Mouse (Mus musculus) liver, adult 2 months (tissue): ENCODE data around the gene Hs1bp3. TPM values are rescaled to one million over a fixed set of nuclear protein-coding genes. Genes with fewer than 3 reads are reported as not detected.

Experiments
- DNase-seq: peaks from one replicate; pipeline ENCODE4 v3.0.0-alpha.2; 2011; ENCODE audit warnings: low read depth, low spot score; ENCODE audit errors: extremely low read depth
- H3K27ac ChIP-seq: fragments of 200-500 bp; replicated peaks from 2 replicates; pipeline ENCODE4 v1.5.1; 2012; ENCODE audit warnings: low read depth, mild to moderate bottlenecking, control low read depth, inconsistent platforms, low read length; ENCODE audit not compliant: insufficient read depth
- H3K27me3 ChIP-seq: fragments of 200-500 bp; 2 replicates; pipeline ENCODE4 v1.6.1; 2012; ENCODE audit warnings: mild to moderate bottlenecking, moderate library complexity, low read length, inconsistent platforms; ENCODE audit not compliant: control insufficient read depth, insufficient read depth
- H3K36me3 ChIP-seq: fragments of 200-500 bp; 2 replicates; pipeline ENCODE4 v1.6.1; 2012; ENCODE audit warnings: low read length, inconsistent platforms; ENCODE audit not compliant: control insufficient read depth, insufficient read depth
- H3K4me1 ChIP-seq: fragments of 200-500 bp; 2 replicates; pipeline ENCODE4 v1.6.1; 2011; ENCODE audit warnings: low read length; ENCODE audit not compliant: control insufficient read depth, insufficient read depth
- H3K4me3 ChIP-seq: fragments of 200-500 bp; 2 replicates; pipeline ENCODE4 v1.5.1; 2011; ENCODE audit warnings: low read depth, mild to moderate bottlenecking, control low read depth, low read length, moderate library complexity; ENCODE audit not compliant: insufficient read depth
- H3K79me2 ChIP-seq: fragments of 200-500 bp; 2 replicates; pipeline ENCODE4 v1.6.1; 2012; ENCODE audit warnings: inconsistent platforms, mild to moderate bottlenecking, low read length, moderate library complexity; ENCODE audit not compliant: control insufficient read depth, insufficient read depth
- H3K9ac ChIP-seq: fragments of 200-500 bp; 2 replicates; pipeline ENCODE4 v1.6.1; 2012; ENCODE audit warnings: low read depth, mild to moderate bottlenecking, control low read depth, inconsistent platforms, low read length
- CTCF ChIP-seq: fragments of 200-500 bp; IDR thresholded peaks from 2 replicates; pipeline ENCODE4 v1.5.1; 2011; ENCODE audit warnings: low read depth, low read length, control low read depth
- POLR2A ChIP-seq: fragments of 200-500 bp; IDR thresholded peaks from 2 replicates; pipeline ENCODE4 v1.6.1; 2011; ENCODE audit warnings: low read length, control low read depth; ENCODE audit not compliant: insufficient read depth; ENCODE audit errors: extremely low read depth
- WGBS: fragments of 180-500 bp; shearing (Covaris S2); methylation state at CpG from one replicate; pipeline ENCODE4 v1.1.7; 2018; 5-methylcytosine and 5-hydroxymethylcytosine counted together
- polyA plus RNA-seq: library from polyadenylated mRNA; depleted of rRNA; stranded (reverse); fragments of >200 nt; gene quantifications from 2 replicates; pipeline ENCODE4 v1.2.3, GENCODE M21; 2012
- total RNA-seq: library from RNA; depleted of rRNA; stranded (reverse); fragments of >200 nt; gene quantifications from 2 replicates; pipeline ENCODE4 v1.2.3, GENCODE M21; 2014

Hs1bp3 gene
- total and polyA plus RNA-seq, 2 experiments: 3.0 to 16.6 TPM

- H3K9ac ChIP-seq: no peak overlapping the region
- 92% methylated on average over 7 of the region's 7 CpGs for WGBS
- TF ChIP-seq POLR2A (no peak), CTCF (no peak)
- H3K4me3 ChIP-seq: no peak overlapping the region
- no peak overlapping the region for H3K27ac ChIP-seq
- H3K27me3 ChIP-seq: no peaks in the 10 kb centered on the region
- H3K36me3 ChIP-seq: no peaks in the 10 kb centered on the region
- no peaks in the 10 kb centered on the region for H3K4me1 ChIP-seq
- no peaks in the 10 kb centered on the region for H3K79me2 ChIP-seq
- no peak for DNase-seq
Measured at GRCm38 (mm10) chr12:8372511-8373180, 59.4 kb downstream of the Hs1bp3 start.

DNA sequence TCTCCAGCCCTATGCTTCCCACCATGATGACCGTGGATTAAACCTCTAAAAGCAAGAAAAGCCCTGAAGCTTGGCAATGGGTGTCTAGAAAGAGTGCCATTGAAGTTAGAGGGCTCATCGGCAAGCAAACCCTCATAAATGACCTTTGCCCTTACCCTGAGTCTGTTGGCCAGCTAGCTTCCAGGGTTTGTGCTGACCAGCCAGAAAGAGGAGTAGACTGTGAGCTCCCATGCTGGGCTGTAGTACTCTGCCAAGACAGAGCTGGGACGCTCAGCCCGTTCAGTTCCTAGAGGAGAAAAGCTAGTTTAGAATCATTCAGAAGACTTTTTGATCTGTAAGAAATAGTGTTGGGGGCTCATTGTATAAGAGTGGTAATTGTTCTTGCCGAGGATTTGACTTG lies 60.5 kb downstream of the Hs1bp3 start:
- DNase-seq: peak; percentile 78
- H3K27me3 ChIP-seq: no peaks in the 10 kb centered on the region
- H3K4me3 ChIP-seq: no peak overlapping the region
- TF ChIP-seq POLR2A: no peak
- TF ChIP-seq CTCF: no peak
- H3K9ac ChIP-seq: no peak overlapping the region
- H3K36me3 ChIP-seq: no peaks in the 10 kb centered on the region
- H3K79me2 ChIP-seq: no peaks in the 10 kb centered on the region
- 50% methylated on average over 5 of the region's 5 CpGs for WGBS
- H3K4me1 ChIP-seq: no peaks in the 10 kb centered on the region
- no peak overlapping the region for H3K27ac ChIP-seq

- no peak overlapping the region for H3K27ac ChIP-seq
- H3K4me3 ChIP-seq: no peak overlapping the region
- no peak overlapping the region for H3K9ac ChIP-seq
- H3K36me3 ChIP-seq: no peaks in the 10 kb centered on the region
- no peaks in the 10 kb centered on the region for H3K79me2 ChIP-seq
- 44% methylated on average over 1 of the region's 1 CpGs for WGBS
- TF ChIP-seq POLR2A (no peak), CTCF (no peak)
- no peaks in the 10 kb centered on the region for H3K27me3 ChIP-seq
- DNase-seq: no peak
- H3K4me1 ChIP-seq: peaks cover 3% of the 10 kb centered on the region
Measured at GRCm38 (mm10) chr12:8377169-8377568, 63.9 kb downstream of the Hs1bp3 start.

- Histone ChIP-seq H3K9ac (no peak overlapping the region), H3K4me3 (no peak overlapping the region), H3K4me1 (peaks cover 3% of the 10 kb centered on the region), H3K36me3 (no peaks in the 10 kb centered on the region), H3K27ac (no peak overlapping the region), H3K79me2 (no peaks in the 10 kb centered on the region), H3K27me3 (no peaks in the 10 kb centered on the region)
- DNase-seq: no peak
- 89% methylated on average over 9 of the region's 9 CpGs for WGBS
- TF ChIP-seq POLR2A: no peak
- no peak for TF ChIP-seq CTCF
Measured at GRCm38 (mm10) chr12:8377955-8378620, 64.9 kb downstream of the Hs1bp3 start.

- peaks cover 3% of the 10 kb centered on the region for H3K4me1 ChIP-seq
- H3K27ac ChIP-seq: no peak overlapping the region
- peak; percentile 80 for DNase-seq
- no peaks in the 10 kb centered on the region for H3K79me2 ChIP-seq
- no peak overlapping the region for H3K9ac ChIP-seq
- no peaks in the 10 kb centered on the region for H3K27me3 ChIP-seq
- 32% methylated on average over 8 of the region's 8 CpGs for WGBS
- no peak overlapping the region for H3K4me3 ChIP-seq
- H3K36me3 ChIP-seq: no peaks in the 10 kb centered on the region
- TF ChIP-seq POLR2A: no peak
- TF ChIP-seq CTCF: no peak
Measured at GRCm38 (mm10) chr12:8379795-8380521, 66.7 kb downstream of the Hs1bp3 start.
